Mouse (Mus musculus) forebrain, embryonic 16.5 days (tissue): ENCODE data around the gene Slc6a18. TPM values are rescaled to one million over a fixed set of nuclear protein-coding genes. Genes with fewer than 3 reads are reported as not detected.
A peak's percentile ranks its signal among the peaks of the same experiment; 100 is the strongest.
"Not testable (repeated sequence)": the region's sequence is repeated elsewhere in the genome, so short reads cannot be mapped to it uniquely, and the experiment has no call there.

Experiments used
- ATAC-seq: fragments of 200-750 bp; cut with Nextera tagmentation; 2 replicates; pipeline ENCODE4 v1.8.0; 2017; ENCODE audit warnings: mild to moderate bottlenecking, moderate library complexity
- H3K27ac ChIP-seq: fragments of 300-500 bp; sonication (generic); 2 replicates; pipeline ENCODE4 v1.5.1; 2014; ENCODE audit warnings: low read length, control low read depth
- H3K27me3 ChIP-seq: fragments of 300-500 bp; sonication (generic); replicated peaks from 2 replicates; pipeline ENCODE4 v1.6.1; 2014; ENCODE audit warnings: low read length; ENCODE audit not compliant: control insufficient read depth, insufficient read depth
- H3K36me3 ChIP-seq: fragments of 300-500 bp; sonication (generic); 2 replicates; pipeline ENCODE4 v1.6.1; 2014; ENCODE audit not compliant: control insufficient read depth, insufficient read depth
- H3K4me1 ChIP-seq: fragments of 300-500 bp; sonication (generic); replicated peaks from 2 replicates; pipeline ENCODE4 v1.6.1; 2014; ENCODE audit warnings: low read length; ENCODE audit not compliant: control insufficient read depth, insufficient read depth
- H3K4me2 ChIP-seq: fragments of 300-500 bp; sonication (generic); 2 replicates; pipeline ENCODE4 v1.6.1; 2014; ENCODE audit warnings: mild to moderate bottlenecking, low read length, control low read depth
- H3K4me3 ChIP-seq: fragments of 300-500 bp; sonication (generic); replicated peaks from 2 replicates; pipeline ENCODE4 v1.5.1; 2014; ENCODE audit warnings: mild to moderate bottlenecking, low read length, control low read depth
- H3K9ac ChIP-seq: fragments of 300-500 bp; sonication (generic); replicated peaks from 2 replicates; pipeline ENCODE4 v1.6.1; 2014; ENCODE audit warnings: low read depth, low read length, control low read depth
- H3K9me3 ChIP-seq: fragments of 300-500 bp; sonication (generic); 2 replicates; pipeline ENCODE4 v1.6.1; 2016; ENCODE audit warnings: low read length; ENCODE audit not compliant: control insufficient read depth
- WGBS: fragments of 180-500 bp; shearing (Covaris S2); extraction: QIAGEN DNeasy Blood & Tissue Kit; methylation state at CpG from one replicate; pipeline ENCODE4 v1.1.7; 2014; 5-methylcytosine and 5-hydroxymethylcytosine counted together
- polyA plus RNA-seq: library from polyadenylated mRNA; unstranded; fragments of >200 nt; fragmentation: Nextera tagmentation; extraction: Ambion mirVana; gene quantifications from 2 replicates; pipeline ENCODE4 v1.2.1, GENCODE M21; 2015

Gene Slc6a18
- polyA plus RNA-seq, 1 experiment from 2014 or later: not detected

GRCm38 (mm10) chr13:73709491-73709890 is 31.7 kb upstream of the Slc6a18 start:
- Histone ChIP-seq H3K27ac (no peak overlapping the region), H3K9me3 (no peaks in the 10 kb centered on the region), H3K36me3 (no peaks in the 10 kb centered on the region), H3K27me3 (no peaks in the 10 kb centered on the region), H3K4me2 (no peak overlapping the region), H3K9ac (no peak overlapping the region), H3K4me3 (no peak overlapping the region), H3K4me1 (no peaks in the 10 kb centered on the region)
- no peak for ATAC-seq
- WGBS: 83% methylated on average over 6 of the region's 6 CpGs

GRCm38 (mm10) chr13:73704694-73705325 is 27.0 kb upstream of the Slc6a18 start, which contains the start of gene Slc6a19:
Slc6a19 (minus strand) TSS chr13:73704865.
- no peaks in the 10 kb centered on the region for H3K4me1 ChIP-seq
- H3K9ac ChIP-seq: no peak within 1 kb of the TSS
- no peaks in the 10 kb centered on the region for H3K27me3 ChIP-seq
- no peaks in the 10 kb centered on the region for H3K36me3 ChIP-seq
- no peaks in the 10 kb centered on the region for H3K9me3 ChIP-seq
- no peak within 1 kb of the TSS for H3K4me3 ChIP-seq
- peak; percentile 57; the same call in 1 of the 2 replicates for ATAC-seq
- no peak within 1 kb of the TSS for H3K27ac ChIP-seq
- 72% methylated on average over 7 of the region's 7 CpGs for WGBS
- H3K4me2 ChIP-seq: no peak within 1 kb of the TSS

- H3K4me2 ChIP-seq, H3K36me3 ChIP-seq, H3K9ac ChIP-seq, H3K4me3 ChIP-seq, H3K27me3 ChIP-seq, H3K27ac ChIP-seq, H3K4me1 ChIP-seq, H3K9me3 ChIP-seq, ATAC-seq: not testable (repeated sequence)
- 89% methylated on average over 4 of the region's 4 CpGs for WGBS
Observed at GRCm38 (mm10) chr13:73703486-73703885, 25.7 kb upstream of the Slc6a18 start.

GRCm38 (mm10) chr13:73702776-73703175 is 25.0 kb upstream of the Slc6a18 start:
- Histone ChIP-seq H3K4me3 (no peak overlapping the region), H3K27ac (no peak overlapping the region), H3K9me3 (no peaks in the 10 kb centered on the region), H3K4me1 (no peaks in the 10 kb centered on the region), H3K9ac (no peak overlapping the region), H3K36me3 (no peaks in the 10 kb centered on the region), H3K4me2 (no peak overlapping the region), H3K27me3 (no peaks in the 10 kb centered on the region)
- ATAC-seq: no peak
- 91% methylated on average over 4 of the region's 4 CpGs for WGBS

- Histone ChIP-seq H3K27me3 (no peaks in the 10 kb centered on the region), H3K4me3 (no peak overlapping the region), H3K9ac (no peak overlapping the region), H3K27ac (no peak overlapping the region), H3K9me3 (no peaks in the 10 kb centered on the region), H3K4me1 (no peaks in the 10 kb centered on the region), H3K36me3 (no peaks in the 10 kb centered on the region), H3K4me2 (no peak overlapping the region)
- WGBS: 88% methylated on average over 9 of the region's 9 CpGs
- ATAC-seq: no peak
Observed at GRCm38 (mm10) chr13:73701161-73701883, 23.5 kb upstream of the Slc6a18 start.

GRCm38 (mm10) chr13:73700554-73700953 is 22.7 kb upstream of the Slc6a18 start:
- H3K9me3 ChIP-seq: no peaks in the 10 kb centered on the region
- H3K9ac ChIP-seq: no peak overlapping the region
- H3K27ac ChIP-seq: no peak overlapping the region
- 91% methylated on average over 12 of the region's 12 CpGs for WGBS
- ATAC-seq: no peak
- no peak overlapping the region for H3K4me2 ChIP-seq
- no peaks in the 10 kb centered on the region for H3K4me1 ChIP-seq
- no peaks in the 10 kb centered on the region for H3K27me3 ChIP-seq
- H3K4me3 ChIP-seq: no peak overlapping the region
- H3K36me3 ChIP-seq: no peaks in the 10 kb centered on the region

GRCm38 (mm10) chr13:73699714-73700113 is 21.9 kb upstream of the Slc6a18 start:
- no peaks in the 10 kb centered on the region for H3K9me3 ChIP-seq

GRCm38 (mm10) chr13:73696529-73696928 is 18.7 kb upstream of the Slc6a18 start:
- H3K36me3 ChIP-seq: no peaks in the 10 kb centered on the region
- 86% methylated on average over 3 of the region's 3 CpGs for WGBS
- no peak for ATAC-seq

More at GRCm38 (mm10) chr13:73699714-73700113, 21.9 kb upstream of the Slc6a18 start:
- H3K27me3 ChIP-seq: no peaks in the 10 kb centered on the region
- H3K4me2 ChIP-seq: no peak overlapping the region
- H3K4me3 ChIP-seq: no peak overlapping the region
- H3K4me1 ChIP-seq: no peaks in the 10 kb centered on the region
- H3K36me3 ChIP-seq: no peaks in the 10 kb centered on the region
- H3K27ac ChIP-seq: no peak overlapping the region
- H3K9ac ChIP-seq: no peak overlapping the region
- no peak for ATAC-seq
- 95% methylated on average over 6 of the region's 6 CpGs for WGBS

GRCm38 (mm10) chr13:73694972-73695371 is 17.1 kb upstream of the Slc6a18 start:
- Histone ChIP-seq H3K36me3 (no peaks in the 10 kb centered on the region), H3K27ac (no peak overlapping the region), H3K9me3 (no peaks in the 10 kb centered on the region), H3K4me1 (no peaks in the 10 kb centered on the region), H3K27me3 (no peaks in the 10 kb centered on the region), H3K4me3 (no peak overlapping the region), H3K9ac (no peak overlapping the region), H3K4me2 (no peak overlapping the region)
- WGBS: 96% methylated on average over 1 of the region's 1 CpGs
- no peak for ATAC-seq

More at GRCm38 (mm10) chr13:73696529-73696928, 18.7 kb upstream of the Slc6a18 start:
- H3K27me3 ChIP-seq: no peaks in the 10 kb centered on the region
- H3K27ac ChIP-seq: no peak overlapping the region
- H3K9me3 ChIP-seq: no peaks in the 10 kb centered on the region
- H3K4me1 ChIP-seq: no peaks in the 10 kb centered on the region
- no peak overlapping the region for H3K4me2 ChIP-seq
- H3K4me3 ChIP-seq: no peak overlapping the region
- H3K9ac ChIP-seq: no peak overlapping the region
